Mouse (Mus musculus) B cell, adult 2 months (primary cell): Measurements from ENCODE around the gene Slc25a45.

Source experiments
- DNase-seq, 2 experiments: peaks; one replicate each; pipeline ENCODE4 v3.0.0; 2022

Gene Slc25a45

GRCm38 (mm10) chr19:5893282-5894001, 15.8 kb downstream of the Slc25a45 start:
- peak in 1 of 2 experiments; percentile 10 for DNase-seq

GRCm38 (mm10) chr19:5894002-5894678, 16.5 kb downstream of the Slc25a45 start, which contains the start of gene Tigd3:
Gene Tigd3, minus strand, starts transcription at chr19:5894149.
- peak; percentile 82 to 86 for DNase-seq

GRCm38 (mm10) chr19:5907275-5907674, 29.7 kb downstream of the Slc25a45 start:
- DNase-seq, result no peak

- no peak for DNase-seq
Measured at GRCm38 (mm10) chr19:5910221-5910620, 32.6 kb downstream of the Slc25a45 start.

GRCm38 (mm10) chr19:5911430-5912102, 34.0 kb downstream of the Slc25a45 start:
- DNase-seq, result no peak

GRCm38 (mm10) chr19:5912103-5913006, 34.7 kb downstream of the Slc25a45 start:
- peak; percentile 97 for DNase-seq

GRCm38 (mm10) chr19:5913007-5913719, 35.6 kb downstream of the Slc25a45 start, which contains the start of gene Dpf2:
Gene Dpf2, minus strand, starts transcription at chr19:5913010.
- DNase-seq, result no peak

- no peak for DNase-seq
Measured at GRCm38 (mm10) chr19:5921715-5922114, 44.1 kb downstream of the Slc25a45 start.

GRCm38 (mm10) chr19:5922119-5922942, 44.7 kb downstream of the Slc25a45 start:
- no peak for DNase-seq

GRCm38 (mm10) chr19:5922963-5923362, 45.4 kb downstream of the Slc25a45 start:
- DNase-seq, result no peak

- peak; percentile 87 to 88 for DNase-seq
Measured at GRCm38 (mm10) chr19:5923990-5924712, 46.5 kb downstream of the Slc25a45 start.

- DNase-seq, result peak; percentile 95 to 96
Measured at GRCm38 (mm10) chr19:5924713-5925093, 47.1 kb downstream of the Slc25a45 start, which contains the start of gene Cdc42ep2. Gene Cdc42ep2, minus strand, starts transcription at chr19:5924816.

- DNase-seq, result no peak
Measured at GRCm38 (mm10) chr19:5925311-5925855, 47.8 kb downstream of the Slc25a45 start.

- DNase-seq, result no peak
Measured at GRCm38 (mm10) chr19:5927026-5927425, 49.4 kb downstream of the Slc25a45 start.

- DNase-seq, result no peak
Measured at GRCm38 (mm10) chr19:5927532-5927931, 49.9 kb downstream of the Slc25a45 start.

GRCm38 (mm10) chr19:5928104-5928503, 50.5 kb downstream of the Slc25a45 start:
- DNase-seq, result no peak

- no peak for DNase-seq
Measured at GRCm38 (mm10) chr19:5928546-5928945, 50.9 kb downstream of the Slc25a45 start.

GRCm38 (mm10) chr19:5929634-5930596, 52.3 kb downstream of the Slc25a45 start:
- DNase-seq, result no peak

GRCm38 (mm10) chr19:5935266-5935665, 57.7 kb downstream of the Slc25a45 start:
- DNase-seq, result no peak
